Mouse (Mus musculus): ENCODE measurements around the gene Trib3.
"Not testable (repeated sequence)": the region's sequence is repeated elsewhere in the genome, so short reads cannot be mapped to it uniquely, and the experiment has no call there.

Gene Trib3

DNA sequence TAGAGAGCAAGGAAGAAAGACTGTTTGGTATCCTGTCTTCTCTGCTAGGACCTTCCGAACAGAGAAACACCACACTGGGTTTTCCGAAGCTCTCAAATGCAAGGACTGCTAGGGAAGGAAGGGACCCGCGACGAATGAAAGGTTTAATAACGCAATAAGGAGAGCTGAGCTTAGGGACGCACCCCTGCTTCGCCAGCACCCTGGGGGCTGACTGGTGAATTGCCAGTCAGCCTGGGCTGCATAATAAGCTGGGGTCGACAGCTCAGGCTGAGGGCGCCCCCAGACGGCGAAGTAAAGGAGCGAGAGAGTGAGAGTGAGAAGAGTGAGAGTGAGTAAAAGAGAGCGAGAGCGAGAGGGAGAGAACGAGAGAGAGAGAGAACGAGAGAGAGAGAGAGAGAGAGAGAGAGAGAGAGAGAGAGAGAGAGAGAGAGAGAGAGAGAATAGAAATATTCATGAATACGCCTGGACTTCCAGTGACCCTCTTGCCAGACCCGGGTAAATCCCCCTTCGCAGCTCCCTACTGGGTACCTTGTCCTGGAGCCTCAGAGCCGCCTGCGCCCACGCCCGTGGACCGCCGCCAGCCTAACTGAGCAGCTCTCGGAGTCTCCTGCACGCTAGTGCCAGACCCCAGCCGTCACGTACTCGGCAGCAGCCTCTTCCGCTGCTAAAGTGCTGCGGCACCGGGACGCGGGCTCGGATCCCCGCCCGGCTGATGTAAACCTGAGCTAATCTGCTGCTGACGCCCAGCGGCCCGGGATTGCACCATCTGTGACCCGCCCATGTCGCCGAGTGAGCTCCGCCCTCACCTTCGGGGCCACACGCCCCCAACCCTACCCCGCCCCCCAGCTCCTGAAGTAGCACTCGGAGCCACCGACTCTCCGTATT is at the start of gene Trib3:
Gene Trib3, minus strand, starts transcription at position 704 of the 885 bp plus-strand sequence.
- DNase-seq (ENCODE audit: low spot score), result peak; percentile 62

DNA sequence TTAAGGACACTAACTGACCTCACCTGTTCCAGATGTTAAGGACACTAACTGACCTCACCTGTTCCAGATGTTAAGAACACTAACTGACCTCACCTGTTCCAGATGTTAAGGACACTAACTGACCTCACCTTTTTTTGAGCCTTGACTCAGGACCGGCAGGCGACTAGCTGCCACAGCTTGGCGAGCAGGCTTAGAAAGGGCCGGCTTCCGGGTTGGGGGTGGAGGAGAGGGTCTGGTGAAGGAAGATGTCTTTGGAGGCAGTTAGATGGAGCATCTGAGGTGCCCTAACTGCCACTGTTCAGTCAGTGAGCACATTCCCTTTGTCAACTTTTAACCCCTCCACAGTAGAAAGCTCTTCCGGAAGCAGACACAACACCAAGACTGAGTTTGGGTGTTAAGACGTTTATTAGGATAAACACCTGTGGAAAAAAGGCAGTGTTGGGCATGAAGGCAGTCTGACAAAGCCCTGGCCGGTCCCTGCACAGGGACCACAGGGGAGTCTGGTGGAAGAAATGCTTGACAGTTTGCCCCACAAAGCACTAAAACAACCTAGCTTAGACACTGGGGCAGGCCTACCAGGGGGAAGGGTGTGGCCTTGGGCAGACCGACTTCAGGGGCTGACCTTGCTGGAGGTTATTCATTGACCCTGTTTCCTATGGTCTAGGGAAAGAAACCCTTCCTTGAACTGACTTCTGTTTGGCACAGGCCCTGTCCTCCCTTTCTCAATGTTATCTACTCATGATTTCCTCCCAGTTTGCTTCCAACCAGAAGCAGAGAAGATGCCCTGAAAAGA is 49.6 kb upstream of the Trib3 start:
- no peak for DNase-seq (ENCODE audit: low spot score)

DNA sequence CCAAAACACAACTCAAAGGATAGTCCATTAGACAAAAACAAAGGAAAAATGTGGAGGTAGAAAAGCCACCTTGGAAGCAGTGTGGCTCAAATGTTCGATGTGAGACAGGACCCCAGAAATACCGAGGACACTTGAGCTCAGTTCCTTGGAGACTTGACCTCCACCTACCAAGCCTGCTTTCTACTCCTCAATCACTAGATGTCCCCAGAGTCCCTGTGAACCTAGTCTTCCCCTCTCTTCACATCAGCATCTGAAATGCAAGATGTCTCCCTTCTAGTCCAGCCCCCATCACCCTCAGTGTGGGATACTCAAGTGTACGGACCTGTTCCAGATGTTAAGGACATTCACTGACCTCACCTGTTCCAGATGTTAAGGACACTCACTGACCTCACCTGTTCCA is 49.0 kb upstream of the Trib3 start:
- peak; percentile 36 for DNase-seq (ENCODE audit: low spot score)

DNA sequence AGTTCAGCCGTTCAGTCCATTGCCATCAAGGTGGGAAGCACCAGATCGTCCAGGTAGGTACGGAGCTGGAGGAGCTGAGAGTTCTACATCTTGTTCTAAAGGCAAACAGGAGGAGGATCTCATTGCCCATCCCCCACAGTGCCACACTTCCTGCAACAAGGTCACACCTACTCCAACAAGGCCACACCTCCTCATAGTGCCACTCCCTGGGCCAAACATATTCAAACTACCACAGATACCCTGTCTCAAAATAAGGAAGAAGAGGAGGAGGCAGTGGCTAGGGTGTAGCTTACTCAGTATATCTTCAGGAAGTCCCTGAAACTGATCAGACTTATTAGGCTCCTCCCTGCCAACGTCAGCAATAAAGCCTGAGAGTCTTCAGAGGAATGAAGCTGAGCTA is 40.4 kb upstream of the Trib3 start:
- DNase-seq (ENCODE audit: low spot score), result no peak

- no peak for DNase-seq (ENCODE audit: low spot score)
Observed at GRCm38 (mm10) chr2:152376345-152376741, 32.5 kb upstream of the Trib3 start, which contains the start of gene Nrsn2. TSS of gene Nrsn2 (minus strand) at chr2:152376638.

- no peak for DNase-seq (ENCODE audit: low spot score)
Observed at GRCm38 (mm10) chr2:152375652-152376344, 32.0 kb upstream of the Trib3 start.

- DNase-seq (ENCODE audit: low spot score), result no peak
Observed at GRCm38 (mm10) chr2:152373547-152373946, 29.7 kb upstream of the Trib3 start.

GRCm38 (mm10) chr2:152372661-152373060 is 28.8 kb upstream of the Trib3 start:
- DNase-seq (ENCODE audit: low spot score), result no peak

DNA sequence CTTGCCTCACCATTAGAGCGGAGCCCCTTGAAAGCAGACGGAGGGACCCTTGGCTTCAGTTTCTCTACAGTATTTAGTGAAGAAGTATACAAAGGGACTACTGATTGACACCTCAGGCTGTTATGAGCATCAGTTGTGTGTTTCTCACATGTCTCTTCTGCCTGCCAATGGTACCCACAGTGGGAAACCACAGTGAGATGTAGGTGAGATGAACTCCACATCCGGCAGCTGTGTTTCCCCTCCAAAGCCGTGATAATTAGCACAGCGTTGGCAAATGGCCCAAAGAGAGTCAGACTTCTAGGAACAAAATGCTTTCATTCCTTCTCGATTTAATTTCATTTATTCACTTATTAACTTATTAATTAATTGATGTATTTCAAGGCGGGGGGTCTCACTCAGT is 28.3 kb upstream of the Trib3 start:
- DNase-seq (ENCODE audit: low spot score), result no peak

DNA sequence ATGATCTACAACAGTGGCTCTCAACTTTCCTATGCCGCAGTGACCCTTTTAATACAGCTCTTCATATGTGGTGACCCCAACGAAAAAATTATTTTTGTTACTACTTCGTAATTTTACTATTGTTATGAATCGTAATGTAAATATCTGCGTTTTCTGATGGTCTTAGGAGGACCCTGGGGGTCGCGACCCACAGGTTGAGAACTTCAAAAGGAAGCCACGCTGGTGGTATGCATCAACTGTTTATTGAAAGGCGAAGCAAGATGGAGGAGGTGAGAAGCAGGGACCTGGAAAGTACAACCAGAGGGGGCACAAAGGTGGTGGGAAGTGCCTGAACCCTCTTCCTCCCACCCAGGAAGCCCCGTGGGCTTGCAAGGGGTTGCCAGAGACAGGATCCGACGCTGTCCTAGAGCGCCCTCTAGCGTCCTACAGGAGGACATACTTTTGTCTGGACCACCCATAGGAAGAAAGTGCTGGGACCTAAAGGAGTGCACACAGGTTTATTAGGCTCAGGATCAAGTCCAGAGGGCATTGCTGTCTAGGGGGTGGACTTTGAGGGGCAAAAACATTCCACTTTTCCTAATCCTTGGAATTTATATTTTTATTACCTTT is 24.8 kb upstream of the Trib3 start:
- DNase-seq (ENCODE audit: low spot score), result peak; percentile 52

DNA sequence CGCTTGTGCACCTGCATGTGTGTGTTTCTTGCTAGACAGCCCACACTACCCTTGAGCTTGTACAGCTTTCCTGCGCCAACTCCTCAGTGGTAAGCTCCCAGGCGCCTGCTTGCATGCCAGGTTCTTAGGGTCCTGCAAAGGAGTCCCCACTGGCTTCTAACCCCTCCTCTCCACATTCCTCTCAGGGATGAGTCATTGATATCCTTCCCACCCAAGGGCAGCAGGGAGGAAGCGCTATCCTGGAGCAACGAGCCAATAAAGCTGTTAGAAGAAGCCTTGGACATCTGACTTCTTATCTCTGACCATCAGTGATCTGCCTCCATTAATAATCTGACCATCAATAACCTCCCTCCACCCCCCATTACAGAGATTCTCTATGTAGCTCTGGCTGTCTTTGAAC is 24.1 kb upstream of the Trib3 start:
- DNase-seq (ENCODE audit: low spot score), result no peak

DNA sequence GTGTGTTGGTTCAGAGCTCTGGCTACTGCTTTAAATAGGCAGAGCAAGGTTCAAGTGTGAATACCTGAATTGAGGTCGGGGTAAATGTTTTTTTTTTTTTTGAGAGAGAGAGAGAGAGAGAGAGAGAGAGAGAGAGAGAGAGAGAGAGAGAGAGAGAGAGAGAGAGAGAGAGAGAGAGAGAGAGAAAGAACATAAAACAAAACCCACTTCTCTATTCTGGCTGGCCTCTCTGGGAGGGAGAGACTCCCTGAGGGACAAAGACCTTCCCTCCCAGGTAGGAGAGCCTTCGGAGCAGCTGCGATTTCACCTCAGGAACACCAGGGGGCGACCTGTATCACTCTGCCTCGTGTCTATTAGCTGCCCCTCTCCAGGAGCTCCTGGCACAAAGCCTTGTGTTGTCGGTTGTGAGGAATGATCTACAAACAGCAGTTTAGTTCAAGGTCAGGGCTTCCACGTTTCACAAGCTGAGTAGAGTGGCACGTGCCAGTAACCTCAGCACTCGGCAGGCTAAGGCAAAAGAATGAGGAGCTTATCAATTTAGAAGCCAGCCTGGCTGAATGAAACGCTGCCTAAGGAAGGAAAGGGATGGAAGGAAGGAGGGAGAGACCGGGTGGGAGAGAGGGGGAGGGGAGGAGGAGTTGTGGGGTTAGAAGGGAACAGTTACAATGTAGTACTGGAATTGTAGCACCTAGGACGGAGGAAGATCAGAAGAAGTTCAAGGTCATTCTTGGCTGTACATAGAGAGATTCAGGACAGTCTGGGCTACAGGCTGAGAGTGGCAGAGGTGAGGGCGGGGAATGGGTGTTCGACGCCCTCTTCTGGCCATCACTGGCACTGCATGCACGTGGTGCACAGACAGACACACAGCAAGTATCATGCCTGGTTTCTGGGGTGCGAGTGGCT is 19.7 kb upstream of the Trib3 start:
- DNase-seq (ENCODE audit: low spot score), result peak; percentile 84

DNA sequence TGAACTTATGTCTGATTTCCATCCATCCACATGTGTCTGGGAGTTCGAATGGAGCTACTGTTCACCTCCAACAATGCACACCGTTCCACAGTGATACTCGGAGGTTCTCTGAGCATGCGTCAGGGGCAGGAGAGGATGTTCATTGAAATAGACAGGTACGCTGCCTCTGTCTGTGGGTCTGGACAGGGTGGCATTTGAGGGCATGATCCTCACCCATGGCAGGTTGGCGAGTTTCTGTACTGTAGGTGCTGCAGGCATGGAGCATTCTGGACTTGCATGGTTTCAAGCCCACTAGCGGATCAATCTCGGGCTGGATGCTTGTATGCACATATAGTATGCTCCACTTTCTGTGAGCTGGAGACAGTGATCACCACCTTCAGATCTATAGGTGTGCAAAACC is 17.4 kb upstream of the Trib3 start:
- no peak for DNase-seq (ENCODE audit: low spot score)

DNA sequence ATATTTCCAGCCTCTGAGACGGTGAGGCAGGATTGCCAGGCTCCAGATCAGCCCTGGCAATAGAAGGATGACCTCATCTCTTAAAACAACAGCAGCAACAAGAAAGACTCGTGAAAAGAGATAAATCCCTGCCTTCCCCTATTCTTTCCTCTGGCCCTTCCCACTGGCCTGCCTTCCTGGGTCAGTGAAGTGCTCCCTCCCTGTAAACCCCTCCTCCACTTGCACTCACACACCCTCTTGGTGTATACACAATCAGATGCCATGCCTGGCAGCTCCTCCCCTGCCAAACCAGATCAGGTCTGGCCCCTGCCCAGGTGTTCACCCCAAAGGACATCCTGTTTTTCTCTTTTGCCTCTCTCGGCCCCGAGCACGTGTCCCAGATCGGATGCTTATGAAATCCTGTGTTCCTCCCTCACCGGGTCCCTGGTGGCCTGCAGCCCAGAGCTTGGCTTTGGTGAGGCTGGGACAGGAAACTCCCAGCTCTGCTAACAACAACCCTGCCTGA is 16.5 kb upstream of the Trib3 start:
- DNase-seq (ENCODE audit: low spot score), result peak; percentile 43

DNA sequence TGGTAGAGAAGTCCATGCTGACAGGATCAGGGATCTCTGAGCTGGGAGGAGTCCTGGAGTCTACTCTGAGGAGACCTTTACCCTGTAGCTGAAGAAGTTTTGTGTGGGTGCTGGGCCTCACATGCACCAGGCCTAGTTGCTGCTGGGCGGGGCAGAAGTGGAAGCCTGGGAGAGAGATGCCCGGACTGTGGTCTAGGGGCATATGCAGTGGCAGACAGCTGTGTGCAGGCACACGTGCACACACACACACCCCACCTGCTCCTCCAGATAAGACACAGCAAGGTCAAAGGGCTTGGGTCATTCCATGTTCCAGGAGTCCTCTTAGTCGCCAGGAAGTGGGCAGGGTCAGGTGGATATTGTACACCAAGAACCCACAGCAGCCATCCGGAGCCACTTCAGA is 15.8 kb upstream of the Trib3 start:
- no peak for DNase-seq (ENCODE audit: low spot score)

GRCm38 (mm10) chr2:152358977-152359376 is 15.1 kb upstream of the Trib3 start:
- not testable (repeated sequence) for DNase-seq (ENCODE audit: low spot score)

GRCm38 (mm10) chr2:152357254-152357653 is 13.4 kb upstream of the Trib3 start:
- DNase-seq (ENCODE audit: low spot score), result no peak

GRCm38 (mm10) chr2:152349842-152350540 is 6.2 kb upstream of the Trib3 start:
- peak; percentile 41 for DNase-seq (ENCODE audit: low spot score)

DNA sequence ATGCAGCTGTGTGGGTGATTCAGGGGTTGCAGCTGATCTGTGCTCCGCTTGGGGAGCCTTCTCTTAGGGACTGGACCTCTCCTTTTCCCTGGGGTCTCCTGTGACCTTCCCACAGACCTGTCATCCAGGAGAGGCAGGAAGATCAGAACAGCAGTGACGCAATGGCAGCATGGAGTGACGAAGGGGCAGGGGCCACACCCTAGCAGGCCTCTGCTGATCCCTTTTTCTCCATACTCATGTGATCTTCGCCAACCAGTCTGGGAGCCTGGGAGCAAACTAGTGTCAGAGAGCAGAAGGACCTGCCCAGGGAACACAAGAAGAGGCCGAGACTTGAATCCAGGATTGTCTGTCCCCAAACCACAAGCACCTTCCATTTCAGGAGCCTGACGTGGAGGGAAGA is 5.4 kb upstream of the Trib3 start:
- no peak for DNase-seq (ENCODE audit: low spot score)

GRCm38 (mm10) chr2:152347722-152348121 is 3.9 kb upstream of the Trib3 start:
- DNase-seq (ENCODE audit: low spot score), result no peak

Data from ovary, postnatal 14 days (tissue).